Mouse (Mus musculus): ENCODE data around the gene Slc25a26. TPM values are rescaled to one million over a fixed set of nuclear protein-coding genes. Genes with fewer than 3 reads are reported as not detected.
A peak's percentile ranks its signal among the peaks of the same experiment; 100 is the strongest.

Slc25a26 gene
- 10 to 100 TPM; 12.2 to 15.6 TPM for total RNA-seq (2021)
- long read RNA-seq, partial matches to known transcripts, result 0 of 9 reads
- long read RNA-seq, other reads (novel, unspliced or antisense), result 6 of 9 reads

DNA sequence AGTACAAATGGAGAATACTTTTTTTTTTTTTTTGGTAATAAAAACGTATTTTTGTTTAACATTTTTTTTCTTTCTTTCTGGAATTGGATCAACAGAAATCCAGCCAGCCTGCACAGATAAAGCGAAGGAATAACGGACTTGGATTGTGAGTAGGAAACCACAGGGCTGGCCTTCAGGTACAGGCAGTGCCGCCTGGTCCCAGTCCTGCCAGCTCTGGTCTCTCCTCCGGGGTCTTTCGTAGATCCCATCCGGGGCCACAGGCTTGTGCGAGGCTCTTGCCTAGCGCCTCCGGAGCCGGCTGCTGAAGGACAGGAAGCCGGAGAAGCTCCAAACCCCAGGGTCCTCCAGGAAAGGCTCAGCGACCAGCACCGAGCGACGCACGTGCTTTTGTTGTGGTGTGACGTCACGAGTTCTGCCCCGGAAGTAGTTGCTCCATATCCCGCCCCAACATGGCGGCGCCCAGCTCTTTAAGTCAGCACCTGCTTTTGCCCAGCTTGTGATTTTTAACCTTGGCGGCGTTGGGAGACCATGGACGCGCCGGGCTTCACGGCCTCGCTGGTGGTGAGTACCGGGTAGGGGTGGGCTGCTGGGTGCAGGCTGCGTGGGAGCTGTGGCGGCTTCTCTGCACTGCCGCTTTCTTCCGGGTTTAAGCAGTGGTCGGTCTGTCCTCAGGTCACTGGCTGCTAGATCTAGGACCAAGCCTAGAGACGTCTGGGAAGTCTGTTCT lies at the start of gene Slc25a26:
TSS of gene Slc25a26 (plus strand) at position 435 of the 727 bp plus-strand sequence.
- DNase-seq (ENCODE audit: low spot score in 2 of 2), result peak; percentile 91

DNA sequence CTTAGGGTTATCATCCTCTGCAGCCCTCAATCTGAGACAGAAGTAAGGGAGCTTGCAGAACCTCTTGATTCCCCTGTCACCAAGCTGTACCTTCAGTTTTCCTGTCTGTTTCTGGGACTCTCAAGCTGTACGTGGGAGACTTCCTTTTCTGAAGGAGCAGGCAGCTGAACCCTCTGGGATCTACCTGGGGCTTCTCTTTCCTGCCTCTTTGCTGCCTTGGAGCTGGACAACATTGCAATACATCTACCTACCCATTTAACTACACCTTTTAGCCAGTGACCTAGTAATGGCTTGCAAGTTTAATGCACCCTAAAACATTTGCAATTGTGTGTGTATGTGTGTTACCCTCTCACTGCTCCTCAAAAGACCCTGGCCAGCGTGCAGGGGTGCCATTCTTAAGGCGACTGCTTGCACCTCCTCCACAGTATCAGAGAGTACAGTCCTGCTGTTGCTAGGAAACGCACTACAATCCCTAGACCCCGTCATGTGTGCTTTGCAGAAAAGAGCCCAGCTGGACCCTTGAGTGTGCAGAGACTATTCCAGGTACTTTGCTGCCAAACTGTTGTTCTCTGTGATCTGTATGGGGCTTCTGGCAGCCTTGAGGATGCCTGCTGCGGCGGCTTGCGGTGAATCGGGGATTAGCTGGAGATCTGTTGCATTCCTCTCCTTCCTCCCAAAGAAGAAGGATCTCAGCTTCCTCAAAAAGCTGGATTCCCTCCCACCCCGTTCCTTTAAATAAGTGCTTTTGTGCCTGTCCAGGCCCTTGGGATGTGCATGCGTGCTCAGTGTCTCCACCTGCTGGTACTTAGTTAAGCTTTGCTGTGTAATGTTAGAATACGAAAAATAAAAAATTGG lies 35.9 kb upstream of the Slc25a26 start:
- DNase-seq (ENCODE audit: low spot score in 2 of 2), result peak; percentile 59 to 70

DNA sequence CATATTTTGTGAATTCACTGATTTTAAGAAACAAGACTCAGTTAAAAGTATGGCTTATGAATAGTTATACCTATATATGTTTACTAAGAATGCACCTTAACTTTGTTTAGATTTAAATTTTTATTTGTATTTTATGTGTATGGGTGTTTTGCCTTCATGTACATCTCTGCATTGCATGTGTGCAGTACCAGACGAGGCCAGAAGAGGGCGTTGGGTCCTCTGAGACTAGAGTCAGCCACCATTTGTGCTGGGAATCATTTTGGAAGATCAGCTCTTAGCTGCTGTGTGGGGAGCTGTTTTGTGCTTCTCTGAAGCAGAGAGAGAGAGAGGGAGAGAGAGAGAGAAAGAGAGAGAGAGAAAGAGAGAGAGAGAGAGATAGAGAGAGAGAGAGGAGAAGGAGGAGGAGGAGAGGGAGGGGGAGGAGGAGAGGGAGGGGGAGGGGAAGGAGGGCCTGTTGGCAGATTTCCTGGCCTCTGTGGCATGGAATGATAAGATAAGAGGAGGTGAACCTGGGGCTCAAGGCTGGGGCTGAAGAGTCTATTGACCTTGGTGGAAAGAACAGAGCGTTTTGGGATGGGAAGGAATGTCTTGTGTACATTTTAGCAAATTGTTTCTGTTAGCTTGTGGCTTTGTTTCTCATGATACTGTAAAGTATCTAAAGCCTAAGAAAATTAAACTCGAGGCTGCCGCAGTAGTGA lies 33.5 kb upstream of the Slc25a26 start:
- peak; percentile 19 to 20 for DNase-seq (ENCODE audit: low spot score in 2 of 2)

DNA sequence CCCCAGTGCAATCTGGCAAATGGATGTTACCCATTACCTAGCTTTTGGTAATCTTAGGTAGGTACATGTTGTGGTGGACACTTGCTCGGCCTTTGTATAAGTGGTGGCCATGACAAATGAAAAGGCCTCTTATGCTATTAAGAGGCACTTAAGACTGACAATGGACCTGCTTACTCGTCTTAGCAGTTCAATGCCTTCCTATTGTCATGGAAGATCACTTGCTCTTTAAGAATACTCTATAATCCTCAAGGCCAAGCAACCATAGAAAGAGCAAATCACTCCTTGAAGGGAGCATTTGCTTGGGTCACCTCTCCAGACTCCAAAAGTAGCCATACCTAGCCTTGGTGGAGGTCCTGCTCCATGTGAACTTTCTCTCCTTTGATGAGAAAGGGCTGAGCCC lies 7.4 kb upstream of the Slc25a26 start:
- DNase-seq (ENCODE audit: low spot score in 2 of 2), result no peak

DNA sequence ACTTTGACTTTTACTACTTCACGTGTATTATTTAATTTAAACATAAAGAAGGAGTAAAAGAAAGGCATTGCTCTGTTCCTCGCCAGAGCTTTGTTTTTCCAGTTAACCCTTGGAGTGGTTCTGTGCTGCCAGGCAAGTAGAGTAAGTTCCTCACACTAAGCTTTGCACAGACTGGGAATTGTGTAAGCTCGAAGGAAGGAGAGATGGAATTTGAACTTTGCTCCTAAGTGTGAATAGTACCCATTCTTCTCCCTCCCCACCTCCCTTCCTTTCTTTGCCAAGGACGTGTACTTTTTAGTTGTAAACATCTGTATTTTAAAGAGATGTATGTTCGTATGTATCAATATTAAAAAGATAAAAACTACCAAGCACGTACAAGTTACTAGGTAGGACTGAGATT lies 3.8 kb downstream of the Slc25a26 start:
- DNase-seq (ENCODE audit: low spot score in 2 of 2), result no peak

DNA sequence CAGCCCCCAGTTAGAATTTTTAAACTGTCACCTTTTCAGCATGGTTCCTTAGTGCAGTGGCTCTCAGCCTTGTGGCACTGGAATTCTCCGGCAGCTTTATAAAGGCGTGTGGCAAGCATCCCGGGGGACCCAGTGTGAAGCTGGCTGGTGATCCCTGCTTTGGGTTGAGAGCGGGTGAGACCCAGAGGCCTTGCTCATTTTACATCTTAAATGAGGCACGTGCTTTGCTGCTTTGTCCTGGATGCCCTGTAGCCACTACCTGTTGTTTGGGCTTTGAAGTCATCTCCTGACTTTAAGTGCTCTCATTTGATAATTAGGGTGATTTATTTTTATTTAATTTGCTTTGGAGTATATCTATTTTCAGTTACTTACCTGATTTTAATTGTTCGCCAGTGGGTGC lies 7.8 kb downstream of the Slc25a26 start:
- no peak for DNase-seq (ENCODE audit: low spot score in 2 of 2)

DNA sequence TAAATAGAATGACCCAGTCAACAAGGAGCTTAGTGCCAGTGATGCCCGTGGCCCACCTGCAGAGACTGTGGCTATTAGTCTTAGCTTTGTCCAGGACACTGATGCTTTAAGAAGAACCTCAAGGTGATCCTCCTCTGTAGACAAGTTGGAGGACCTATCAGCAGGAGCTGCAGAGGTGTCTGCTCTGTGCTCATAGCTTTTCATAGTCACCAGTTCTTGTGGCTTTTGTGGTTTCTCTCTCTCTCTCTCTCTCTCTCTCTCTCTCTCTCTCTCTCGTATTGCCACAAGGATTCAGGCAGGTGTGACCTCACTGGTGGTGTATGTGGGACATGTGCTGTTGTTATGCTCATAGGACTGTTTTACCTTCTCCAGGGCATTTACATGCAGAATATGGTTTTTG lies 8.7 kb downstream of the Slc25a26 start:
- no peak for DNase-seq (ENCODE audit: low spot score in 2 of 2)

DNA sequence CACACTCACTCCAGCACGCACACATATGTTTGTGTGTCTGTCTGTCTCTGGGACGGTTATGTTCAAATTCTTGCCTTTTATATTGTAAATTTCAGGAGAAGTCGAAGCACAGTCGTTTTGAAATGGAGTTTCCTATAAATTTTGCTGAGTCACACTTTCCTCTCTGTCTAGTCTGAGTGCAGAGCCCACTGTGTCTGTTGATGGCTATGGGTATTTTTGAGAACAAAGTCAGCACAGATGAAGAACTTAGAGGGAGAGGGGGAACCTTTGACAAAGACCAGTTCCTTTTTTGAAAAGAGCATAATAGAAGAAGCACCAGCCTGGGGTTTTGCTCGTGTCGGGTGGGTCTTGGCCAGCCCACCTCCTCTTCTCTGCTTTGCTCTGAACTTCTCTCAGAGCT lies 9.1 kb downstream of the Slc25a26 start:
- DNase-seq (ENCODE audit: low spot score in 2 of 2), result no peak

DNA sequence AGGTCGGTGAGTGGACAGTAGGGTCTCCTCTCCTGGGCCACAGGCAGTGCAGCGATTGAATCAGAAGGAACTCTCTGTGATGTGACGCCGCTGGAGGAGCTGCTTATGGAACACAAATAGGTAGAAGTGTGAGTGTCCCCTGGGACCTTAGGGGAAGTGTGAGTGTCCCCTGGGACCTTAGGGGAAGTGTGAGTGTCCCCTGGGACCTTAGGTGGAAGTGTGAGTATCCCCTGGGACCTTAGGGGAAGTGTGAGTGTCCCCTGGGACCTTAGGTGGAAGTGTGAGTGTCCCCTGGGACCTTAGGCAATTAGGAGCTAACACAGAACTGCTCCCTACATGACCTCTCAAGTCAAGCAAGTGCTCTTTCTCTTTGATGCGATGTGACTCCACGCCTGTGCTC lies 18.0 kb downstream of the Slc25a26 start:
- no peak for DNase-seq (ENCODE audit: low spot score in 2 of 2)

DNA sequence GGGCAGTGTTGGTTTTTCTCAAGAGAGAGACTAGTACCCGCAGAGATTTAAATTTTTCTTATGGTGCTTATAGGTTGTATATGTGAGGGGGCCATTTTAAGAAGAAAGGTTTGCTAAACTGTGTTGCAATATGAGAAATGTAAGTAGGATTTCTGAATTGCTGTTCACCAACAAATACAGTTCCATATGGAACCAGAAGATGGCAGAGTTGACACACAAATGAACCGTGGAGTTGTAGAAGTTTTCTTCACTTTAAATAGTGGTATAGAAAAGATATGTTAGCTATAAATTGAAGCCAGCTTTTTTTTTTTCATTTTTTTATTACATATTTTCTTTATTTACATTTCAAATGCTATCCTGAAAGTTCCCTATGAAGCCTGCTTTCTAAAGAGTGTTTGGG lies 24.2 kb downstream of the Slc25a26 start:
- no peak for DNase-seq (ENCODE audit: low spot score in 2 of 2)

DNA sequence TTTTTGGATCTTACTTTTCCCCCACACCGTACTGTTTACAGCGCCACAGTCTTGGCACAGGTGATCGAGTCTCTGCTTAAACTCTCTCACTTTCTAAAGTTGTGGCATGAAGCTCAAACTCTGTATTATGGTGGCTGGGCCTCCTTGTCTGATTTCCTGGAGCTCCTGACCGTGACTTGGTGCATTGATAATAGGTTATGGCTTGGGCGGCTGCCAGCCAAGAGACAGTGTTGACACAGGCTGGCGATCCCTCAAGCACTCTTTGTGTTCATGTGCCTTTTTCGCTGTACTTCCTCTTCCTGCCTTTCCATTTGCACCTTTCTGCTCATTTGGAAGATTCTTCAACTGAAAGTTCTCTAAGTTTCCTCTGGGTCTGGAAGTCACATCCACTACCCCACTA lies 30.6 kb downstream of the Slc25a26 start:
- no peak for DNase-seq (ENCODE audit: low spot score in 2 of 2)

DNA sequence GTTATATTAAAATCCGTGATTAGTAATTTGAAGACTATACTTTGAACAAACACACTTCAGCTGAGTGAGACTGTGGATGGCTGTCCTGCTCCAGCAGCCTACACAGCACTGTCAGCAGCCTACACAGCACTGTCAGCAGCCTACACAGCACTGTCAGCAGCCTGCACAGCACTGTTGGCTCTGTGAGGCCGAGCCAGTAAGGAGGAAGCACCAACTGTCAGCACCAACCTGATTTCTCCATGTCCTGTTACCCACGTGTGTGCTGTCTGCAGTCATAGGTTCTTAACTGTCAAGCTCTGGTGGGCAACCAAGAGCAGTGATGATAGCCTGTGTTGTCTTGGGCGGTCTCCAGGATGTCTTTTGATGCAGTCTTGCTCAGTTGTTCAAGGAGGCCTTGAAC lies 32.0 kb downstream of the Slc25a26 start:
- DNase-seq (ENCODE audit: low spot score in 2 of 2), result no peak

DNA sequence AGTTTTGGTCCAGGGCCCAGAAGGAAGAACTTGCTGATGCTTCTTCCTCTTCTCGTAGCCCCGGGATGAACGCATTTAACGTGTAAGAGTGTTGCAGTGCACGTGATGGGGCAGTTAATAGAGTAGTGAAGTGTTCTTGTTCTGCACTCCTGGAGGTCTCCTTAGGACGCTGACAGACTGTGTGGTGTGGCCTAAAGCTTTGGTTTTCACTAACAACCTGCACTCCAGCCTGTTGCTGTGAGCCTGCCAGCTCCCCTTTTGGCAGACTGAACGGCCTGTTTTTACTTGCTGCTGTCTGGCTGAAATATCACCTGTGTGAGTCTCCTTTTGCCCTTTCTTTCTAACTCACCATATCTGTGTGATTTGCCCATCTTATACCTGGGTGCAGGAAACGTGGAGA lies 36.3 kb downstream of the Slc25a26 start:
- peak in 1 of 2 experiments; percentile 36 for DNase-seq (ENCODE audit: low spot score in 2 of 2)

DNA sequence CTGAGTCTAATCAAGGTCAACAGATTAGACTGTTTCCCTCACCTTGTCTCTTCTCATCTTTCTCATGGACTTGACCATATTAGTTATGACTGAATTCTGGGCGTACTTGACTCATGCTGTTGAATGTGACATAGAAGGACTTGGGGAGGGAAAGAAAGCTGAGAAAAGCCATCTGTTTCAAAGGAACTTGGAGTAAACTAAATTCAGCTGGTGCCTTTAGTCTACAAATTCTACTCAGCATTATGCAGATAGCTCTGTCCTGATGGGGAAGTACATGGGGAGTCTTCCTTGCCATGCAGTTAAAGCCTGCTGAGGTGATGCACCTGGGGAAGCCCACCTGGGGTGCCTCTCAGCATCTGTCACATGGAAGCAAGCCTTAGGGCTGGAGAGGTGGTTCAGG lies 37.5 kb downstream of the Slc25a26 start:
- no peak for DNase-seq (ENCODE audit: low spot score in 2 of 2)

DNA sequence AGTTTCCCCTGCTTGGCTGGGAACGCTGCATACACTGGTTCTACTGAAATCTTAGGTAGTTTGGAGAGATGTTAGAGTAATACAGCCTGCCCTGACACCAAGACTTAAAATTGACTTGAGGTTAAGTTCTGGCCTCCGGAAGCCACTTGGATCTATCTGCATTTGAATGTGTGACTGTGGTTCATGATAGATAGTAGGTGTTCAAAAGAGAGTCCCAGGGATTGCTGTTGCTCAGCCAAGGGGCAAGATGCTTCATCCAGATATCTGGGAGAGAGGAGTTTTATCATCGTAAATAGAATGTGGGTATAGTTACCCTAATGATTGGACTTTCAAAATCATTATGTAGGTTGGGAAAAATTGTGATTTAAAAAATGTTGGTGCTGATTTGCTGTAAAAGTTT lies 40.0 kb downstream of the Slc25a26 start:
- DNase-seq (ENCODE audit: low spot score in 2 of 2), result no peak

DNA sequence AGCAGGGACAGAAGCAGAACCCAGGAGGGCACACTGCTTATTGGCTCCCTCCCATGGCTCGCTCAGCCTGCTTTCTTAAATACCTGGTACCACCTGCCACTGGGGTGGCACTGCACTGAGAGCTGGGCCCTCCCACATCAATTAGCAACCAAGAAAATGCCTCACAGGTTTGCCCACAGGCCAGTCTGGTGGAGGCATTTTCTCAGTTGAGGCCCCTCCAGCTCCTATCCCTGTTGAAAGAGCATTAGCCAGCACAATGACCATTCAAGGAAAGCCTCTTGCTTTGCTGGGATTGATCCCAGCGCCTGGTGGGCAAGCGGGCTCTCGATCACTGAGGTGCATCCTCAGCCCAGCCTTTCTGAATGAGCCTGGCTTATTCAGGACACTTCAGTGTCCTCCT lies 40.5 kb downstream of the Slc25a26 start:
- DNase-seq (ENCODE audit: low spot score in 2 of 2), result no peak

DNA sequence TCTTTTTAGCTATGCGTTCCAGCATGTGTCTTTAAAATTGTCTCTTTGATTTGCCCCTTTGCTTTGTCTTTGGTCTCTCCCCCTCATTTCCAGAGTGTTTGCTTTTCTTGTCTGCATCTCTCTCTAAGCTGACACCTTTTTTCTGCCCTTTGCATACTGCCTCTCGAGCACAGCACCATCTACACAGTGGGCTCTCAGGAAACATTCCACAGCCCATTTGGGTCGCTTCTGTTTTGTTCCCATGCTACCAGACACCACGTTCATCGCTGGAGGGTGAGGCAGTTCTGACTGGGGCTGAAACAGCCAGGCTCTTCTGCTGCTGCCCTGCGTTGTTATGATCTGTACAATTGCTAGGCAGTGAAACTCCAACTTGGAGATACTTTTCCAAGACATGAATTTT lies 41.0 kb downstream of the Slc25a26 start:
- DNase-seq (ENCODE audit: low spot score in 2 of 2), result no peak

DNA sequence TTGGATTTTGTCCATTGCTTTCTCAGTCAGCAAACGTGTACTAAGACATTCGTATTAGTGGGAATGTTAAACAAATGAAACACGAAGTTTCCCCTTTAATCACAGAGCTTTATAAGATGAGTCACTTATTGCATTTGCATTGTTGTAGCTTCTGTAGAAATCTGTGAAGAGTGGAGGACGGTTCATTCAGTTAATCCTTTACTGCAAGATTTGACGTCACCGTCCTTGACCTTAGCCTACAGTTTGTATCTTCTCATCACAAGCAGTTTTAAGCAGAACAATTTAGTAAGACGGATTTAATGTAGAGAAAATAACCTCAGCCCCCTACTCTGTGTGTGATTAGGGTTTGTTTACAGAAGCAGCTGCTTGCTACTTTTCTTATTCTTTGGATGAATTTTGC lies 41.7 kb downstream of the Slc25a26 start:
- DNase-seq (ENCODE audit: low spot score in 2 of 2), result no peak

DNA sequence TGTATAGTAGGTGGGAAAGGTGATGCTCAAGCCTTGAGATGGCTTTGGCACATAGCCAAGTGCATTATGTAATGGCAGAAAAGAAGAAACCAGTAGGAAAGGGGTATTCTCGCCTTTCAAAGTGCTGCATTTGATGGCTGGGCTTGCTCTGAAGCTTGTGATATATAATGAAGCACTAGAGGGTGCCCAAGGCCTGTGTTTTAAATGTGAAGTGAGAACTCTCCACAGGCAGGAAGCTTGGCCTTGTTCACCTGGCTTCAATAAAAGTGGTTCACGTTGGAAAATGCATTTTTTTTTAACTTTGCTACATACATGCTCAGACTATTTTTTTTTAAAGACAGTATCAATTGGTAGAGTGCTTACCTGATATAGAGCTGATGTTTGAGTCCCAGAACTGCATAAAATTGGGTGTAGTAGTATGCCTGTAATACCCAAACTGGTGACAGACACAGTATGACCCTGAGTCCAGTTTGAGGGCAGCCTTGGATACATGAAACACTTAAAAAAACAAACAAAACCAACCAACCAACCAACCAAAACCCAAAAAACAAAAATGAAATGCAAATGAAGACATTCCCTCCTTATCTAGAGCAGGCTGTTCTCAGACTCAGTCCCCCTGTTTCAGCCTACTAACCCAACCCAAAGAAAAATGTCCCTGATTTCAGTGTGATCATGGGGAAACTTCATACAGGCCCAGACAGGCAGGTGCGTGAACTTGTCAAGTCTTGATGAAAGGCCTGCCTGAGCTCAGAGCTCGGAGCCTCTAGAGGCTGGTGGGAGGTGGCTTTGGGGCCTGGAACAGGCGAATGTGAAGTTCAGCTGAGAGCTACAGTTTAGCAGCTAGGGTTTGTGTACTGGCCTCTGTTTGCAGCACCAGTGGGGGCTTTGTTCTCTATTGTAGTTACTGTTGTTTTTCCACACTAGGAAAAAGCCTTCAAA lies 44.0 kb downstream of the Slc25a26 start:
- peak; percentile 59 to 70 for DNase-seq (ENCODE audit: low spot score in 2 of 2)

DNA sequence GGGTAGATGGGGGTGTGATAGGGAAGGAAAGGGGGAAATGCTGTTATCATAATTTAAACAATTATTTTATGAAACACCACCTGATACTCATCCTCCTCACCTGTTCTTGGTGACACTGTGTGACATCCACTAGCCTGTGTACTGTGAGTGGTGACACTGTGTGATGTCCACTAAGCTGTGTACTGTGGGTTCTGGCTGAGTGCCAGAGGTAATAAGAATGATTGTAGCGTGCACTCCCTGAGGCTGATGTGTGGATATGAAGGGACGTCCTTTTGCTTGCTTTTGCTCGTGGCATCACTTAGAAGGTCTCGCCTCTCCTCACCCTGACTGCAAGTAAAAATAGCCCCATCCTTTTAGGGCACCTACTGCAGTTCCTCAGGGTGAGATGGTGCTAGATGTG lies 47.1 kb downstream of the Slc25a26 start:
- DNase-seq (ENCODE audit: low spot score in 2 of 2), result no peak

DNA sequence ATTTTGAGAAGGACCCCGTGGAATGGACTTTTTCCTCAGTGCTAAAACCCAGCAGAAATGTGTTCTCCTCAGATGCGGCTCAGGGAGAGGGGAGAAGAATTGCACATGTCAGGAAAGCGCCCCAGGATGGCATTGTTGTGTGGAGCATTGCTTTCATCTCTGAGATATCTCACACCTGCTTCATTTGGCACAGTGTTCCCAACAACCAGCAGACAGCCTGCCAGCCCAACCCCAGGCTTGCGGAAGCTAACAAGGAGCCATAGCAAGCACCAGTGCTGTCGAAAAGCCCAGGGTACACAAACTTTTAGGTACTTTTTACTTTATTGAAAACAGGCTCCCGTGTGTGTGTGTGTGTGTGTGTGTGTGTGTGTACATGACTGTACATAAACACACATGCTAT lies 50.2 kb downstream of the Slc25a26 start:
- no peak for DNase-seq (ENCODE audit: low spot score in 2 of 2)

All from layer of hippocampus, postnatal 10 days (tissue).